Mouse (Mus musculus) frontal cortex, postnatal 25 days (tissue): ENCODE data around the gene Ror2.
"Not testable (repeated sequence)": the region's sequence is repeated elsewhere in the genome, so short reads cannot be mapped to it uniquely, and the experiment has no call there.

ENCODE experiments used
- DNase-seq, 2 experiments: peaks; one replicate each; pipeline ENCODE4 v3.0.0; 2022; ENCODE audit warnings: low spot score in 2 of 2

The Ror2 gene

DNA sequence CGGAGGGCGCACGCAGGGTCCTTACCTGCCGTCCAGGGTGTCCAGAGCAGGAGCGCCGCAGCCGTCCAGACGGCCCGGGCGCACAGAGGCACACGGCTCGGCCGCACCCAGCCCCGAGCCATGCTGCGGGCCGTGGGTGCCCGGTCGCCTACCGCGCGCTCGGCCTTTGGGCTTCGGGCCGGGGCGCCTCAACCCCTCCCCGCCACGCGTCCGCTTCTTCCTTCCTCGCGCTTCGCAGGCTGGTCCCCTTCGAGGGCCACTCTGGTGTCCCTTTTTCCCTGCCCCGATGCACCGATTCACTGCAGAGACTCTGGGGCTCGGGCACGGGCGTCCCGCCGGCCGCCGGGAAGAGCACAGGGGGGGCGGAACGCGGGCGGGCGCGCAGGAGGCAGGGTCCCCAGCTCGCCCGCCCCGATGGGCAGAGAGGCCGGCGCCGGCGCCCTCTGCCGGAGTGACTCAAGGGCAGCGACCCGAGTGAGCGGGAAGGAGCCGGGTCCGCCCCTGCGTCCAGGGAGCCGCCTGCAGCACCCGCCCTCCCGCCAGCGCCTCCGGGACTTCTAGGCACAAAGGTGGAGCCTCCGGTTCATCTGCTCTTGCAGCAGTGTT lies at the start of gene Ror2:
TSS of gene Ror2 (minus strand) at position 369 of the 606 bp plus-strand sequence.
- no peak for DNase-seq

DNA sequence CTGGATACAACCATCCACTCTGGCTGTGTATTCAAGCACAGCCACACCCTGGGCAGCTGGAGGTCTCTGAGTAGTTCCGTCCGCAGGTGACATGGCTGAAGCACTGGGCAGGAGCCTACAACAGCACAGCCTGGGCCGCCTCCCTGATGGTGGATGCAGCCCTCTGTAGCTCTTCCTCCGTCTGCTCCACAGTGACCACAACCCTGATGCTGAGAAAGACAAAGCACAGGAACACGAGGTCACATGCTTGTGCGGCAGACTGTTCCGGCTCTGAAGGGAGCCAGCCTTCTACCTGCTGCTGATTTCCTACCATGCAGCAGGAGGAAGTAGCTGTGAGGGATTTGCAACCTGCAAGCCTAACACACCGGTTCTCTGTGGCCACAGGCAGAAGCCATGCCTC lies 47.8 kb upstream of the Ror2 start:
- no peak for DNase-seq

DNA sequence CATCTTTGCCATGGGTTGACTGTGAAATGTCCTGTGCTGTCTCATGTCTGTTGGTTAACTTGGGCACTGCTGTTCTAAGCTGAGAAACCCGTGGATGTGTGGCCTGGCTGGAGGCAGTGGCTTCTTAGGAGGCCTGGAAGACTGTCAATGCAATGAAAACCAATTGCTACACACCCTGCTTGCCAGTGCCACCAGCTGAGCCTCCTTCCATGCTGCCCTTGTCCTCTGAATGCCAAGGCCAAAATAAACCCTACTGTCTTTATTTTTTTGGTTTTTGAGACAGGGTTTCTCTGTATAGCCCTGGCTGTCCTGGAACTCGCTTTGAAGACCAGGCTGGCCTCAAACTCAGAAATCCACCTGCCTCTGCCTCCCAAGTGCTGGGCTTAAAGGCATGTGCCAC lies 44.3 kb upstream of the Ror2 start:
- no peak for DNase-seq

DNA sequence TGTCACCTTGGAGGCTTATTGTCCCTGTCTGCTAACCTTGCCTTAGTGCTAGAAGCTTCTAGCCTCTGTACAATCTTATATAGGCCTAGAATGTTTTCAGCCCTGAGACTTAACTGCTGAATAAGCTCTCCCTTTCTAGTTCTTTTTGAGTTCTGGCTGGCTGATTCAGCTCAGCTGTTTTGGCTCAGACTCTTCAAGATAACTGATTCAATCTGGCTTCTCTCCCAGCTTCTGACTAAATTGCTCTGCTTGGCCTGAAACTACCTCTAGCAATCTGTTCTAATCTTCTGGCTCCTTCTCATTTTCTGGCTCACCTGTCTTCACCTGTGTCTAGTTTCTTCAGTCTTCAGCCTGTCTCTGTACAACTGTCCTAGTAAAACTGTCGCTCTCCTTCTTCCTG lies 39.6 kb upstream of the Ror2 start:
- DNase-seq = no peak

DNA sequence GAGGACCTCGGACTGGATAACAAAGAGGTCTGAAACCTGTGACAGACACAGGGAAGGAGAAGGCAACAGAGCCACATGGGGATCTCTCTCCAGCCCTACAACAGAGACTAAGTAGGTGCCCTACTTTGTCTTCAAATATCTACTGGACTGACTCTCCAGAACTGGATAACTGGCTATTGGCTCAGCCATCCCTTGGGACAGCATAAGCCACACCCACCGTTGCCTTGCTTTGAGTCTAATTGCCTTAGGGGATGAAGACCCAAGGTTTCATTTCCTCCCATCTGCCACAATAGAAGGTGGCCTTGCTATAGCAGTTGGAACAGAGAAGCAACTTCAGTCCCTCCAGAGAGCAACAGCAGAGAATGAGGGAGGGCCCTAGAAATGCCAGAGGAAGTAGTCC lies 37.7 kb upstream of the Ror2 start:
- no peak for DNase-seq

DNA sequence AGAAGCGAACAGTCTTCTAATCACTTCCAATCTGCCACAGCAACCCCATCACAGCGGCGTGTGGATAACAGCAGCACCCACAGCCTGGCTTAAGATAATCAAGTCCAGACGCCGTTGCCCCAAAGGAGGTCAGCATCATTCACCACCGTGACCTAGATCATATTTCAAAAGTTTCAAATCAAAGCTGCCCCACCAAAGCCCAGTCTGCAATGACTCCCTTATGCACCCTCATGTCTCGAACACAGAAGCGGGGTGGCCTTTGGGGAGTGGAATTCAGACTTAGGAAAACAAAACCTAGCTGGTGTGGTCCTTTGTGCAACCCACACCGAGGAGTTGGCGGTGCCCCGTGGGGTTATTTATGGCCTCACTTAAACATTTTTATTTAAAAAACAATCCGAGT lies 35.0 kb upstream of the Ror2 start:
- DNase-seq = no peak

DNA sequence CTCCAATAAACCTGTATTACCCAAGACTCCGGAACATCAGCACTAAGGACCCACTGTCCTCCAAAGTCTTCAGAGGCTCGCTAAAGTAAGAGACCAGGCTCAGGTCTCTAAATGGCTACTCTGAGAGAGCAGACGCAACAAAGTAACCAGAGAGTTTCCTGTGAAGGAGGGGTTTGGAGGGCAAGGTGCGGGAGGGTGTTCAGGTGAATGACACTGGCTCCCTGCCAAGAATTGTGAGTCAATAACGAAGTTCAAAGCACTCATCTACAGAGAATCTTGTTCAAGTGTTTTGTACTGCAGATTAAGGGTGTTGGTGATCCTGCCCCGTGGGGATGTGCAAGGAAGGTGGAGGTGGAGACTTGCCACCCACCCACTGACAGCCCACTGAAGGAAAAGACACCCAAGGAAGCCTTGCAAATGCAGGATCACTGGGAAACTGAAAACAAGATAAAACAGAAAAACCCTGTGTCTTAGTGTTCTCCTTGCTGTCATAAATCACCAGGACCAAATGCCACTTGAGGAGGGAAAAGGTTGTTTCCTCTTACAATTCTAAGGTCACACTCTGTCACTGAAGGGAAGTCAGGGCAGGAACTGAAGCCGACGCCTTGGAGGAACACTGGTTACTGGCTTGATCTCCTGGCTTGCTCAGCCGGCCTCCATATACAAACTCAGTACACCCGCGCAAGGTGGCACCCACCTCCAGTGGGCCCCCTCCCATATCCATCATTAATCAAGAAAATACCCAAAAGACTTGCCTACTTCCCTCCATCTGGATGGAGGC lies 30.8 kb upstream of the Ror2 start:
- no peak for DNase-seq

DNA sequence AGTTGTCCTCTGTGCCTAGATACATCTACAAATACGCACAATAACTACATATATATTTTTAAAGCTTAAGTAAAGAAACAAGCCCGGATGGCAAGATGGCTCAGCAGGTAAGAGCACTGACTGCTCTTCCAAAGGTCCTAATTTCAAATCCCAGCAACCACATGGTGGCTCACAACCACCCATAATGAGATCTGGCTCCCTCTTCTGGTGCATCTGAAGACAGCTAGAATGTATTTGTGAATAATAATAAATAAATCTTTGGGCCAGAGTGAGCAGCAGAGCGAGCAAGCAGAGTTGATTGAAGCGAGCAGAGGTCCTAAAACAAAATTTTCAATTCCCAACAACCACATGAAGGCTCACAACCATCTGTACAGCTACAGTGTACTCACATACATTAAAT lies 29.8 kb upstream of the Ror2 start:
- not testable (repeated sequence) for DNase-seq

DNA sequence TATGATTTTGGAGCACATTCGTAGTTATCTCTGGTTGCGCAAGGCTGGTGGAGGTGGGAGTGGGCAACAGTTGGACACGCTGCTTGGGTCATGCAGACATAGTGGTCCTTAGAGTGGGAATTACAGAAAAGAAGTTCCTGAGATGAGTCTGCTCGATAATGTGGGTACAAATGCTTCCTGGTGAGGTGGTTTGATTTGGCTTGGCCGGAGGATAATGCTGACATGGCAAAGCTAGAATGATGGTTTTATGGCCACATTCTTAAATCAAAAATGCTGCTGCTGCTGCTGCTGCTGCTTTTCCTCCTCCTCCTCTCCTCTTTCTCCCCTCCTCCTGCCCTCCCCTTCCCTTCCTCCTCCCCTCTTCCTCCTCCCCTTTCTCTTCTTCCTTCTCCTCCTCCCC lies 24.5 kb upstream of the Ror2 start:
- no peak for DNase-seq

DNA sequence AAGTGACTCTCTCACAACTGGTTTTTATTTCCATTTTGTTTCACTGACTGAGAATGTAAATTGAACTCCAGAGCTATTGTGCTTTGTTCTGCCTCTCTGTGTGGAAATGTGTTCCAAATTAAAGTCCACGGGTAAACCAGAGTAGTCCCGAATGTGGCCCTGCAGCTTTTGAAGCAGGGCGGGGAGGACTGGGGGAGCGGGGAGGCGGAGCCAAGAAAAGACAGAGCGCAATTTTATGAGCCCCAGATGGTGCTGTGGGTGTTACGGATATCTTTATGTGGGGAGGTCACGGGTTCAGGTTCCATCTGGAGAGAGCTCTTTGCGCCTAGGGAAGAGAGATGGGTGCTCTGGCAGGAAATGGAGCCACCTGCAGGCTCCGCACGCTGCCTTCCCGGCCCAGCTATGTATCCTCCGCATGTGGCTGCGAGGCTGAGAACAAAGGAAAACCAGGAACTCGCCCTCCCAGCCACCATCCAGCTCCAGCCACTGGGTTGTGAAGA lies 23.8 kb upstream of the Ror2 start:
- DNase-seq = peak; percentile 11 to 13

DNA sequence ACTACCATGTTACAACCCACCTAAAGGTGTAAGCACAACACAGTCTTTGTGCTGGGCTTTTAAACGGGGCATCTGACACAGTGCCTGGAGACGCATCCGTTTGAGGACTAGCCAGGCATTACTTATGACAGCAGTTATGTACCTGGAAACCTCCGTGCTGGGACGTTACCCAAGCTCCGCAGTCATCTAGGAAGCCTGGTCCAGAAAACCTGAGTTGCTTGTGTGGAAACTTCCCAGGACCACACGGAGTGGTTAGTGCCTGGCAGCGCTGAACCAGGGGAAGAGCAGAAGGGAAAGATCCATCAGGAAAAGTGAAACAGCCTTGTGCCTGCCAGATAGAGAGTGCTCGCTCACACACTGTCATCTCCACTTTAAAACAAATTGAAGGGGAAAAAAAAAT lies 23.2 kb upstream of the Ror2 start:
- DNase-seq = no peak

DNA sequence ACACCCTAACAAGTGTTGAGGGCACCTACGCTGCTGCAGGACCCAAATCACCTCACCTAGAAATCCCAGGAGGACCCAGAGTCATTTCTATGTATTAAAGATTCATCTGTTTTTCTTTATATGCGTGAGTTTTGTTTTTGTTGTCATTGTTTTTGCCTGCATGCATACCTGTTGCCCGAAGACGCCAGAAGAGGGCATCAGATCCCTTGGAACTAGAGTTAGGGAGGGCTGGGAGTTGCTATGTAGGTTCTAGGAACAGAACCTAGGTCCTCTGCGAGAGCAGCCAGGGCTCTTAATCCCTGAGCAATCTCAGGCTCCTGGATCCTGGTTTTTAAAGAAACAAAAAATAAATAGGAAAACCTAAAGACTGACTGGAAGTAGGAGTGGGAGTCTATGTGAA lies 20.9 kb upstream of the Ror2 start:
- no peak for DNase-seq

DNA sequence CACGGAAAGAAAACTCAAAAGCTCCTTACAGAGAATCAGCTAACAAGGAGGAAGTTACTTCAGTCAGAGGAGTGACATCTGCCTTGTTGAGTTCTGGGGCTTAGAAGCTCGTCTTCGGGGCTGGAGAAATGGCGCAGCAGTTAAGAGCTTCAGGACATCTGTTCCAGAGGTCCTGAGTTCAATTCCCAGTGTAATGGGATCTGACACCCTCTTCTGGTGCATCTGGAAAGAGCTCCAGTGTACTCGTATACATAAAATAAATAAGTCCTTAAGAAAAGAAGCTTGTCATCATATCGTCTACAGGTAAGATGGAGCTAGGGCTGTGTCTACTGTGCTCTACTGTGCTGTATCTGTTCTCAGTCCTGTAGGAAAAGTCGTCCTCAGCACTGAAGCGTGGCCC lies 19.3 kb upstream of the Ror2 start:
- DNase-seq = no peak

DNA sequence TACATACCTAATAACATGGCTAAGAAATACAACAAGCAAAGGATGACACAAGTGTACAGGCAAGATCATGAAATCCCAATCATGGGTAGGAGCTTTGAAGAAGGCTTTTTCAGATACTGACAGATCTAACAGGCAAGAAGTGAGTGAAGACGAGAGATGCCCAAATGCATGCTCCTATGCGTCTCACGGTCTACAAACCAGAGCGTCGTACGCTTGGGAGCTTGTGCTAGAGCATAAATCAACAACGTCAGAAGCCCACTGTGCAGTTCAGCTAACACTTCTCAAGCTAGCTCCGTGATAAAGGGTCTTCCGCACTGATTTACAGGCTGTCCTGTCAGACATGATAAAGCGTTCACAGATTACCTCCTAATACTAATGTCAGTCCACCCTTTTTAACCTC lies 16.8 kb upstream of the Ror2 start:
- no peak for DNase-seq

DNA sequence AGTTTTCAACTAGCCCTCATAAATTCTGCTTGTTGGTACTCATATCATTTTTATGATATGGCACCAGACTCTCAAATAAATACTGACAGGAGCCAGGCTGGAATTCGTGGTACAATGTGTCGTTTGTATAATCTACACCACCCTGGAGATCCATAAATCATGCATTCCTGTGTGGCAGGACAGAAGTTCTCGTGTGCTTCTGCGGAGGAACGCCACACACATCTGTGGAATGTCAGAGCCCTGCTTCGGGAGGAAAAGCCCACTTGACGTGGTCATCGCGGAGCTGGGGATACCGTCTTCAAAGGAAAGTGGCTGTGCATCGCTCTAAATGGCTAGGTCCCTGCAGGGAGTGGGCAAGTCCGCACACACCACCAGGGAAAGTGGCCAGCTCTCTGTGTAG lies 7.1 kb upstream of the Ror2 start:
- no peak for DNase-seq

DNA sequence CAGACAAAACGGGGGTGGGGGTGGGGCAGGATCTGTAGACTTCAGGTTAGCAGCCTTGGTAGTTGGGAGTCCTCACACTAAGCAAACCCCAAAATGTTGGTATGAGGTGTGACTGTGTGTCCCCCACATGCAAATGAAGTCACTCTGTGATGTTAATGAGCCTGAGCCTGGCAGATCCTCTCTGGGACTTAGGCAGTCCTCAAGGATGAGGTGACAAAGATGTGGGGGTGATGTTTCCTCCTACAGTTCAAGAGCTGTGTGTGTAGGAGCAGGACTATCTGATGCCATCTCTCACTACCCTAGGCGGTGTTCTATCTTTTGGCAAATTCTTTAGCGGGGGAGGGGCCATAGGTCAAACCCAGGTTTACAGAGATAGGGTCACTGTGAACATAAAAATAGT lies 6.3 kb upstream of the Ror2 start:
- no peak for DNase-seq

DNA sequence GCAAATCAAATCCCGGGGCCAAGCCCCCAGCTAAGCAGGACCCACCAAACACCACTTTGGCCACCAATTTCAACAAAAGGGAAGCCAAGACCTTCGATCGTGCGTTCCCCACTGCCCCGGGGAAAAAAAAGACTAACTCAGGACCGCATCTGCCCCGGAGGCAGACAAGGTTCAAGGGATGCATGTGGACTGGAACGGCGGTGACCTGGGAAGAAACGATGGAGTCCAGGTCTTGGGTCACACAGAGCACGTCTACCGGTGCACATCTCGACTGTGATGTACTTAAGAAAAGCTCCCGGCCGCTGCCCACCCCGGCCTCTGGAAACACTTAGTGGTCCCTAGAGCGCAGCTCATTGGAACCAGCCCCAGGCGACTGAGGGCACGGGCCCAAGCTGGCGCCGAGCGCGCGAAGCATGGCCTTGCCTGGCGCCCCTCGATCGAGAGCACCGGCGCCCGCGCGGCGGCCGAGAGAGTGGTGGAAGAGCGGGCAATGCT lies 616 bp downstream of the Ror2 start:
- no peak for DNase-seq

DNA sequence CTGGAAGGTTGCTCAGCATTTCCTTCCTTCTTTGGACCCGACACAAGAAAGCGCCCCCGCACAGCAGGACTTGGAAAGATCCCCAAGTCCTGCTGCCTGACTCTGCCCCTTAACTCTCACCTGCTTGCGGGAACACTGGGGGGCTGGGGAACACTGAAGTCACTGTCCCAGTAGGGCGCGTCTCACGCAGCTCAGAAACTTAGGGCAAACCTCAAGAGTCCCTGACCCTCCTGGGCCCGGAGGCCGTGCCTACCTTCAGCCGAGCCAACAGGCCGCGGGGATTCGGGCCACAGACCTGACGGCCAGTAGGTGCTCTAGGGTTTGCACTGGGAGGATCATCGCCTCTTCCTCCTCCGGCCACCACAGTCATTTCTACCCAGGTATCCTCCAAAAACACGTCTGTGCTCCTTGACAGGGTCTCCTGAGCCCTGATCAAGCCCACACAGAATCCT lies 1.2 kb downstream of the Ror2 start:
- DNase-seq = no peak

DNA sequence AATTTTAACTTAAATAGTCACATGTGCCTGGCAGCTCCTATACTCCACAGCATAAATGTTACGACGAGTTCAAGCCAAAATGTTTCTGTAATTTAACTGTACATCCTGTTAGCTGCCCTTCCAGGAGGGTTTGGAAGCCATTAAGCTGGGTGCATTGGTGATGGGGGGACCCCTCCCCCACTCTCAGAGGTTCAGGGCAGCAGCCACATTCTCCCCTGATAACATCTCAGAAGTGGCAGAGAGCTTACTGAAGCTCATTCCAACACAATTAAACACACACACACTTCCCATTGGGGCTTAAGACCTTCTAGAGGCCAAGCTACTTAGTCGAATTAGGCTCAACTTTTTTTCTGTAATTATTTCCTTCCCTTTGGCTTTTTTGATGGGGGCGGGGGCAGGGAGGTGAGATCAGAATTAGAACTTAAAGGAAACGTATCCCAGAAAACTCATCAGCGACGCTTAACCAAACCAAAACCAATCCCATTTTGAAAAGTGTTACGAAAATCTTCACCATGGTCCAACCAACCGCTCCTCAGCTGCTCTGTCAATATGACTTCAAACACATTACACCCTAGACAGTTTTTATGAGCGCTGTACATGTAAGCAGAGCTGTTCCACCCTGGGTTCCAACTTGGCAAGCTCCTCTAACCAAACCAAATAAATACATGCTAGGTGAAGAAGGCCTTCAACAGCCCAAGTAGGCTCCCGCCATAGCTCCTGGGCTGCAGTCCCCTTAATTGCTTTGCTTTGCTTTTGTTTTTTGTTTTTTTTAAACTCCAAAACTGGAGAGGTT lies 4.1 kb downstream of the Ror2 start:
- no peak for DNase-seq

DNA sequence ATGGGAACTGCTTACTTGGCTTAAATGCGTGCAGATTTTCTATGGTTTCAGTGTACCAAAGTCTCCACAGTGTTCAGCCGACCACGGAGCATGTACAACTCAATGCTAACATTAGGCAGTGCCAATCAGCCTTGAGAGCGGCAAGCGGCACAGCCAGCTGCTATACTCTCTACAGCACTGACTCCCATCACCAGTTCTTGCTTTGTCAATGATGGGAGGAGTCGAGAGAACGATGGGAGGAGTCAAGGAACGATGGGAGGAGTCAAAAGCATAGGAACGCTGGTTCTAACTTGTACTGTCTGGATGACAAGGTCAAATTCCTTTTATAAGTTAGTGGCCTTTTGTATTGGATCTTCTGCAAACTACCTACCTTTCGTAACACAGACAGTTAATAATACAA lies 7.0 kb downstream of the Ror2 start:
- no peak for DNase-seq

DNA sequence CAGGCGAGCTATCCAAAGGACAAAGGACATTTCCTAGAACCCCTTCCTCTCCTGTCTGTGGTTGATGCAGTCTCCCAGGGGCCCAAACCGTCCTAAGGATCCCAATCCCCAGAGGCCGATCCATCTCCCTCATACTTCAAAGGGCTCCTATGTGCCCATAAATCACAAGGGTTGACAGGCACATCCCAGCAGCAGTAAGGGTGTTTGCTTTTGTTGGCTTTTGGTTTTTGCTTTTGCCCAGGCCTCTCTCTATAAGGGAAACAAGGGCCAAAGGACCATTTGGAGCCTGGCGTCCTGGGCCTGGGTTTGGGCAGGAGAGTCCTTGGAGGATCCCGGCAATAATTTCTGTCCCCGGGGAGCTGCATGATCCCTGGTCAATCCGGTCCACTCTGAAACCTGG lies 9.5 kb downstream of the Ror2 start:
- DNase-seq = no peak

DNA sequence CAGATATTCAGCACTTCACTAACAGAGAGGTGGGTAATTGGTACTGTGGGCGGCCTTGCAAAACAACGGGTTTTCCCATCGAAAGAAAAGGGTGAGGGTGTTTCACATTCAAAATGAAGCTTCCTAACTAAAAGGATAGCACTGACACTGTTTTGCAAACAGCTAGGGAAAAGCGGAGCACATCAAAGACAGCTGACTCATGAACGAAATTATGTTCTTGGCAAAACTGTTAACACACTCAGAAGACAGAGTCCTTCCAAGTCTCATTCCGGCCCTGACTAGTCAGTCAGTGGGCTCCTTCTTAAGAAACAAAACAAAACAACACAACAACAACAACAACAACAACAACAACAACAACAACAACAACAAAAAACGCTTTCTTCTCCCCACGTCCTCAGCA lies 10.1 kb downstream of the Ror2 start:
- no peak for DNase-seq

DNA sequence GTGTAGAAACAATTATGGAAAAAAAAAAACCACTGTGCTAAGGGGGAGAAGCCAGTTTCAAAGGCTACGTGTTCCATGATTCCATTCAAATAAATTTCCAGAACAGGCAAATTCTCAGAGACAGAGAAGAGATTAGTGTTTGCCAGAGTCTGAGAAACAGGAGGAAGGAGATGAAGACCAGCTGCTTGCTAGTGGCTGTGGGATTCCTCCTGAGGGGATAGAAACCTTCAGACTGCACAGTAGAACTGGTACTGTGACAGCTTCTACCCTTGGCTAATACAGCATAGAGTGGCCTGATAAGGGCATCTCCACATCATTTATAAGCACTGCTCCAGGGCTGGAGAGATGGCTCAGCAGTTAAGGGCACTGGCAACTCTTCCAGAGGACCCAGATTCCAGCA lies 11.2 kb downstream of the Ror2 start:
- DNase-seq = no peak
